Mouse (Mus musculus) midbrain, embryonic 12.5 days (tissue): ENCODE measurements around the gene Ncf4. TPM values are rescaled to one million over a fixed set of nuclear protein-coding genes. Genes with fewer than 3 reads are reported as not detected.
"Not testable (repeated sequence)": the region's sequence is repeated elsewhere in the genome, so short reads cannot be mapped to it uniquely, and the experiment has no call there.

Source experiments
- ATAC-seq: fragments of 200-750 bp; cut with Nextera tagmentation; 2 replicates; pipeline ENCODE4 v1.8.0; 2017; ENCODE audit warnings: low read depth, moderate TSS enrichment, moderate library complexity; ENCODE audit not compliant: low FRiP score
- H3K27ac ChIP-seq: fragments of 300-500 bp; sonication (generic); replicated peaks from 2 replicates; pipeline ENCODE4 v1.5.1; 2016; ENCODE audit warnings: mild to moderate bottlenecking
- H3K27me3 ChIP-seq: fragments of 300-500 bp; sonication (generic); 2 replicates; pipeline ENCODE4 v1.6.1; 2016; ENCODE audit warnings: mild to moderate bottlenecking
- H3K36me3 ChIP-seq: fragments of 300-500 bp; sonication (generic); 2 replicates; pipeline ENCODE4 v1.6.1; 2016
- H3K4me1 ChIP-seq: fragments of 300-500 bp; sonication (generic); 2 replicates; pipeline ENCODE4 v1.6.1; 2016
- H3K4me2 ChIP-seq: fragments of 300-500 bp; sonication (generic); replicated peaks from 2 replicates; pipeline ENCODE4 v1.6.1; 2016; ENCODE audit warnings: mild to moderate bottlenecking, moderate library complexity
- H3K4me3 ChIP-seq: fragments of 300-500 bp; sonication (generic); 2 replicates; pipeline ENCODE4 v1.5.1; 2016; ENCODE audit warnings: mild to moderate bottlenecking
- H3K9ac ChIP-seq: fragments of 300-500 bp; sonication (generic); replicated peaks from 2 replicates; pipeline ENCODE4 v1.6.1; 2016; ENCODE audit warnings: mild to moderate bottlenecking, moderate library complexity
- H3K9me3 ChIP-seq: fragments of 300-500 bp; sonication (generic); 2 replicates; pipeline ENCODE4 v1.6.1; 2016; ENCODE audit warnings: mild to moderate bottlenecking
- WGBS: fragments of 180-500 bp; shearing (Covaris S2); methylation state at CpG from one replicate; pipeline ENCODE4 v1.1.7; 2016; 5-methylcytosine and 5-hydroxymethylcytosine counted together
- polyA plus RNA-seq: library from polyadenylated mRNA; unstranded; fragments of >200 nt; fragmentation: Nextera tagmentation; extraction: Ambion mirVana; gene quantifications from 2 replicates; pipeline ENCODE4 v1.2.1, GENCODE M21; 2016

The Ncf4 gene
- polyA plus RNA-seq, 1 experiment from 2014 or later, result 4.6 TPM

DNA sequence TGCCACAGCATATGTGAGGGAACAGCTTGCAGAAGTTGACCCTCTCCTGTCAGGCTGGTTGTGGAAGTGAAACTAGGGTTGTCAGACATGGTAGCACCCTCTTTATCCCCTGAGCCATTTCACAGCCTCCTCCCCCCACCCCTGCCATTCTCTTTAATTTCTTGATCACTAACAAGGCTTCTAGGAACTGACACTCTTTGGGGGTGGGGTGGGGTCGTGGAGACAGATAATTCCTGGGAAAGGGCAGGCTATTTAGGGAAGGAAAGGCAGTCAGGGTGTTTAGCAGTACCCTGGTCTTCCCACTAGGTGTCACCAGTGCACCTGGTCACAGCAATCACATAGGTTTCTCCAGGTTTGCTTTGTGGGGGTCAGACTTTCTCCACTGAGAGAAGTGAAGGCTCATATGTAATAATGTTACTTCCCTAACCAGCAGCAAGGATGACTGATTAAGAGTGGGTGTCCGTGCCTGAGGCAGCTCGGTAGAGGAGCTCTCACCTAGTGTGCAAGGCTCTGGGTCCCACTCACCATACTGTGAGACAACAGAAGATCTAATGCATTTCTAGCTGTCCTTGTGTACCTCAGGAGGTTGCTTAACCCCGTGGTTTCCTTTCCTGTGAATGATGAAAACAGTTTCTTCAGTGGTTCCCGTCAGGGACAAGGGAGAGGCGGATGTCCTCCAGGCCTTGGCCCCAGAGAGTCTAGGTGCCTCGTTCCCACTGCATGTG lies 12.9 kb downstream of the Ncf4 start:
- H3K4me3 ChIP-seq, result no peak overlapping the region
- no peaks in the 10 kb centered on the region for H3K36me3 ChIP-seq
- no peak for ATAC-seq
- H3K4me1 ChIP-seq, result no peaks in the 10 kb centered on the region
- H3K9ac ChIP-seq, result no peak overlapping the region
- H3K4me2 ChIP-seq, result no peak overlapping the region
- H3K27ac ChIP-seq, result no peak overlapping the region
- 42% methylated on average over 7 of the region's 7 CpGs for WGBS
- H3K27me3 ChIP-seq, result peaks cover 14% of the 10 kb centered on the region; the same call in 1 of the 2 replicates
- H3K9me3 ChIP-seq, result no peaks in the 10 kb centered on the region

GRCm38 (mm10) chr15:78258246-78258865 lies 13.8 kb downstream of the Ncf4 start:
- H3K27ac ChIP-seq, result no peak overlapping the region
- no peaks in the 10 kb centered on the region for H3K4me1 ChIP-seq
- 83% methylated on average over 10 of the region's 10 CpGs for WGBS
- no peaks in the 10 kb centered on the region for H3K9me3 ChIP-seq
- H3K4me2 ChIP-seq, result no peak overlapping the region
- no peak overlapping the region for H3K4me3 ChIP-seq
- no peak overlapping the region for H3K9ac ChIP-seq
- no peaks in the 10 kb centered on the region for H3K36me3 ChIP-seq
- ATAC-seq, result no peak
- H3K27me3 ChIP-seq, result peaks cover 14% of the 10 kb centered on the region; the same call in 1 of the 2 replicates

DNA sequence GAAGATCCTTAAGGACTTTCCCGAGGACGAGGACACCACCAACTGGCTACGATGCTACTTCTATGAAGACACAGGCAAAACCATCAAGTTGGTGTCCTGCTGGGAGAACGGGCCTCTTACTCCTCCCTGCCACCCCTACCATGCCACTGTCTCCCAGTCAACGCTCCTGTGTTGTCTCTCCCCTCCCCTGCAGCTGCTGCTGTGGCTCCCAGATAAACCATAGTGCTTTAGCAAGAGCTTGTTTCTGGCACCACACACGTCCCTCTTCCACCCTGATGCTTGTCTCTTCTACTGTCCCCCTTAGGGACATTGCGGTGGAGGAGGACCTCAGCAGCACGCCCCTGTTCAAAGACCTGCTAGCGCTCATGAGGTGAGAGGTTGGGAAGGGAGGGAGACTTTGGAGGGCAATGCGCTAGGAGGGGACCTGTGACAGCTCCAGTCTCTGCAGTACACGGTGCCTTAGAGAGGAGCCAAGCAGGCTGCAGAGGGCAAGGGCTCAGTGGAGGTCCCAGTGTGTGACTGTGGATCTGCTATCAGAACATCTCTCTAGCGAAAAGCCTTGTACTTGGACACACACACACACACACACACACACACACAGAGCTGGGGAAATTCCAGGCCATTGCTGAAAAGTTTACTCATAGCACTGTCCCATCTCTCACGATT lies 16.2 kb downstream of the Ncf4 start:
- H3K9ac ChIP-seq, result no peak overlapping the region
- ATAC-seq, result no peak
- 71% methylated on average over 13 of the region's 13 CpGs for WGBS
- H3K27me3 ChIP-seq, result no peaks in the 10 kb centered on the region
- no peak overlapping the region for H3K4me2 ChIP-seq
- H3K4me1 ChIP-seq, result no peaks in the 10 kb centered on the region
- no peaks in the 10 kb centered on the region for H3K36me3 ChIP-seq
- no peak overlapping the region for H3K4me3 ChIP-seq
- H3K9me3 ChIP-seq, result no peaks in the 10 kb centered on the region
- H3K27ac ChIP-seq, result no peak overlapping the region

DNA sequence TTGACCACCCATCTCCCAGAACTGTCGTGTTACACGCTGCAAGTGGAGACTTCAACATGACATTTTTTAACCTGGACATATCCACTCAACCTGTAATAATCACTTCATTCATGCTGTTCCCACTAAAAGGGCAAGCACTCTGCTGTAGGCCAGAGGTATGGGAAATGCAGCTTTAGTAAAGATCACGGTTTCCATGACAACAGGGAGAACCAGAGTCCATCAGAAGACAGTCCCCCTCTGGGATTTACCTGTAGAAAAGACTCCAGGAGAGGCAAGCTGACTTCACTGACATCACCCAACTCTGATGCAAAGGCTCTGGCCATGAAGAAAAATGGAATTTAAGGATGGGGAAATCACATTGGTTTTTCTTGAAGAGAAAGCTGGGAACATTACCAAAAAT lies 18.7 kb downstream of the Ncf4 start:
- no peak overlapping the region for H3K9ac ChIP-seq
- no peaks in the 10 kb centered on the region for H3K36me3 ChIP-seq
- no peak overlapping the region for H3K27ac ChIP-seq
- H3K27me3 ChIP-seq, result no peaks in the 10 kb centered on the region
- no peaks in the 10 kb centered on the region for H3K4me1 ChIP-seq
- H3K4me3 ChIP-seq, result no peak overlapping the region
- H3K9me3 ChIP-seq, result no peaks in the 10 kb centered on the region
- H3K4me2 ChIP-seq, result no peak overlapping the region
- 72% methylated on average over 3 of the region's 3 CpGs for WGBS
- ATAC-seq, result no peak

DNA sequence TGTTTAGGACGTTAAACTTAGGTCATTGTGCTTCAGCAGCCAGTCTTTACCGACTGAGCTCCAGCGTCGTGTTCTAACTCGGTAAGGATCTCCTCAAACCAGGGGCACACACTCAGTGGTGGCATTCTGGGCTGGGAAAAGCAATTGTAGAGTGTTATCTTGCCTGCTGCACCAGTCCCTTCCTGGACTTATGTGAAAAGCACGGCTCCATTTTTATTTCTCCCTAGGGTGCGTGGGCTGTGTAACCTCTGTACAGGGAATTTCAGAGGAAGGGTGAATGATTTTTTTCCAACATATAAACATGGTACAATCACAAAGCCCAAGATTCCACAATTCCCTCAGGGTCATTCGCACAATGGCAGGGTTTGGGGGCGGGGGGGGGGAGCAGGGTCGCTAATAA lies 22.8 kb downstream of the Ncf4 start:
- Histone ChIP-seq H3K4me1 (no peaks in the 10 kb centered on the region), H3K4me3 (no peak overlapping the region), H3K4me2 (no peak overlapping the region), H3K27ac (no peak overlapping the region), H3K27me3 (no peaks in the 10 kb centered on the region), H3K9me3 (peaks cover 5% of the 10 kb centered on the region; the same call in 1 of the 2 replicates), H3K9ac (no peak overlapping the region), H3K36me3 (no peaks in the 10 kb centered on the region)
- ATAC-seq, result no peak
- WGBS, result 86% methylated on average over 10 of the region's 10 CpGs

GRCm38 (mm10) chr15:78267865-78268264 lies 23.3 kb downstream of the Ncf4 start:
- 75% methylated on average over 4 of the region's 4 CpGs for WGBS
- peaks cover 5% of the 10 kb centered on the region; the same call in 1 of the 2 replicates for H3K9me3 ChIP-seq
- no peaks in the 10 kb centered on the region for H3K27me3 ChIP-seq
- H3K4me3 ChIP-seq, result no peak overlapping the region
- no peak overlapping the region for H3K9ac ChIP-seq
- H3K4me1 ChIP-seq, result no peaks in the 10 kb centered on the region
- H3K36me3 ChIP-seq, result no peaks in the 10 kb centered on the region
- no peak overlapping the region for H3K27ac ChIP-seq
- no peak overlapping the region for H3K4me2 ChIP-seq
- ATAC-seq, result no peak

- no peak overlapping the region for H3K27ac ChIP-seq
- no peak overlapping the region for H3K4me2 ChIP-seq
- H3K9me3 ChIP-seq, result peaks cover 5% of the 10 kb centered on the region; the same call in 1 of the 2 replicates
- H3K36me3 ChIP-seq, result no peaks in the 10 kb centered on the region
- H3K9ac ChIP-seq, result no peak overlapping the region
- ATAC-seq, result no peak
- H3K4me3 ChIP-seq, result no peak overlapping the region
- H3K4me1 ChIP-seq, result 0 out of 2 replicates have a peak, but pooled peaks cover 3% of the 10 kb centered on the region
- no peaks in the 10 kb centered on the region for H3K27me3 ChIP-seq
These were observed 26.6 kb downstream of the Ncf4 start for GRCm38 (mm10) chr15:78271208-78271607.

GRCm38 (mm10) chr15:78278308-78278707 lies 33.7 kb downstream of the Ncf4 start:
- Histone ChIP-seq H3K36me3 (no peaks in the 10 kb centered on the region), H3K27me3 (no peaks in the 10 kb centered on the region), H3K4me3 (no peak overlapping the region), H3K27ac (no peak overlapping the region), H3K9me3 (no peaks in the 10 kb centered on the region), H3K4me2 (no peak overlapping the region), H3K4me1 (0 out of 2 replicates have a peak, but pooled peaks cover 4% of the 10 kb centered on the region), H3K9ac (no peak overlapping the region)
- ATAC-seq, result no peak
- 82% methylated on average over 2 of the region's 2 CpGs for WGBS

DNA sequence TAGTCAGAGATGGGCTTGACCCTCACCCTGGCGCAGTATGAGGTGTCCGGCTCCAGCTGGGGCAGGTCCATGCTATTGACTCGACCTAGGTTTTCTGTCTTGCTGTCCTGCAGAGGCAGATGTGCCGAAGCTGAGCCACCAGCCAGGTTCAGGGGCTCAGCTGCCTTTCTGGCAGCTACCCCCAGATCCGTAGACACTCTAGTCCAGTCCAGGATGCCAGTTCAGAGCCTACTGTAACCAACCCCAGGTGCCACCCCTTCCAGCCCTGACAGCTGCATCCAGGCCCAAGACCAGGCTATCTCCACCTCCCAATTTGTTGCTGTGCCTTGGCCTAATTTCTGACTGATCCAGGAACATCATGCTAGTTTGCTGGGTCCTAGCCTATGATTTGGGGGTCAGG lies 43.3 kb downstream of the Ncf4 start:
- Histone ChIP-seq H3K9me3 (no peaks in the 10 kb centered on the region), H3K36me3 (no peaks in the 10 kb centered on the region)
- no peak for ATAC-seq

DNA sequence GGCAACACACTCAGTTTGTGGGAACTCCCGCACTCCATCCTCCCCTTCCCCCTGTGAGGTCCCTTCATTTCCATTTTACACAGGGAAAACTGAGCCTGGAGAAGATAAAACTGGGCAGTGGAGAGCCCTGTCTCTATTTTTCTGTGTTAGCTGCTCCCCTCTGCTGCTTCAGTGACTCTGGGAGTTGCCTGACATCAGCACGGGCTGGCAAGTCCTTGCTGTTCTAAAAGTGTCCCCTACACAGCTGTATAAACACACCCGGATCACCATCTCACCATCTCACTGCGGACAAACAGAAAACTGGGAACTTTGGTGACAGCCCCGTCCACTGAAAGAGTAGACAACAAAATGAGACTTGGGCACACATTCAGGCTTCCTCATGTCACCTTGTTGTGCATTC lies 45.2 kb downstream of the Ncf4 start:
- not testable (repeated sequence) for H3K27ac ChIP-seq, H3K27me3 ChIP-seq, ATAC-seq, H3K36me3 ChIP-seq, H3K9me3 ChIP-seq, H3K4me2 ChIP-seq, H3K4me1 ChIP-seq, H3K4me3 ChIP-seq, H3K9ac ChIP-seq
- 80% methylated on average over 5 of the region's 5 CpGs for WGBS

More for the DNA sequence above, 43.3 kb downstream of the Ncf4 start:
- Histone ChIP-seq H3K4me3 (no peak overlapping the region), H3K27ac (no peak overlapping the region), H3K9ac (no peak overlapping the region), H3K4me2 (no peak overlapping the region), H3K27me3 (no peaks in the 10 kb centered on the region), H3K4me1 (0 out of 2 replicates have a peak, but pooled peaks cover 3% of the 10 kb centered on the region)
- WGBS, result 88% methylated on average over 5 of the region's 5 CpGs

- H3K4me2 ChIP-seq, H3K36me3 ChIP-seq, H3K4me3 ChIP-seq, H3K9ac ChIP-seq, H3K27ac ChIP-seq, H3K27me3 ChIP-seq, ATAC-seq, H3K4me1 ChIP-seq, H3K9me3 ChIP-seq: not testable (repeated sequence)
- 11% methylated on average over 2 of the region's 2 CpGs for WGBS
These were observed 48.6 kb downstream of the Ncf4 start for GRCm38 (mm10) chr15:78293228-78293627.

- 78% methylated on average over 4 of the region's 4 CpGs for WGBS
- Histone ChIP-seq H3K27ac (no peak overlapping the region), H3K4me1 (0 out of 2 replicates have a peak, but pooled peaks cover 4% of the 10 kb centered on the region), H3K27me3 (no peaks in the 10 kb centered on the region), H3K4me3 (no peak overlapping the region), H3K9ac (no peak overlapping the region), H3K4me2 (no peak overlapping the region), H3K36me3 (no peaks in the 10 kb centered on the region), H3K9me3 (no peaks in the 10 kb centered on the region)
- no peak for ATAC-seq
These were observed 49.1 kb downstream of the Ncf4 start for GRCm38 (mm10) chr15:78293716-78294115.
